Mouse (Mus musculus) cerebellum, adult 2 months (tissue): ENCODE data around the gene Mei4. TPM values are rescaled to one million over a fixed set of nuclear protein-coding genes. Genes with fewer than 3 reads are reported as not detected.

Source experiments
- DNase-seq, 2 experiments: peaks; one replicate each; pipeline ENCODE4 v3.0.0; 2021
- H3K27ac ChIP-seq: fragments of 200-500 bp; 2 replicates; pipeline ENCODE4 v1.5.1; 2012; ENCODE audit warnings: low read length, control low read depth, inconsistent platforms; ENCODE audit not compliant: insufficient read depth
- H3K27me3 ChIP-seq: fragments of 200-500 bp; 2 replicates; pipeline ENCODE4 v1.6.1; 2012; ENCODE audit warnings: inconsistent platforms, mild to moderate bottlenecking, low read length, moderate library complexity; ENCODE audit not compliant: control insufficient read depth, insufficient read depth
- H3K4me1 ChIP-seq: fragments of 200-500 bp; 2 replicates; pipeline ENCODE4 v1.6.1; 2011; ENCODE audit warnings: low read length; ENCODE audit not compliant: control insufficient read depth, insufficient read depth
- H3K4me3 ChIP-seq: fragments of 200-500 bp; replicated peaks from 2 replicates; pipeline ENCODE3; 2011; ENCODE audit warnings: mild to moderate bottlenecking, low read depth, low read length, control low read depth; ENCODE audit not compliant: insufficient read depth
- CTCF ChIP-seq: fragments of 200-500 bp; IDR thresholded peaks from 2 replicates; pipeline ENCODE4 v1.5.1; 2011; ENCODE audit warnings: low read depth, mild to moderate bottlenecking, control low read depth, low read length, moderate library complexity, borderline replicate concordance; ENCODE audit not compliant: insufficient read depth
- POLR2A ChIP-seq: fragments of 200-500 bp; IDR thresholded peaks from 2 replicates; pipeline ENCODE4 v1.6.1; 2011; ENCODE audit warnings: low read length, control low read depth, borderline replicate concordance; ENCODE audit not compliant: insufficient read depth
- WGBS: fragments of 180-500 bp; shearing (Covaris S2); methylation state at CpG from one replicate; pipeline ENCODE4 v1.1.7; 2018; 5-methylcytosine and 5-hydroxymethylcytosine counted together
- polyA plus RNA-seq: library from polyadenylated mRNA; depleted of rRNA; stranded (reverse); fragments of >200 nt; gene quantifications from 2 replicates; pipeline ENCODE4 v1.2.3, GENCODE M21; 2012; rRNA removed

Gene Mei4
- polyA plus RNA-seq, 1 experiment: 0.64 TPM

GRCm38 (mm10) chr9:82162415-82162814 is 298.9 kb downstream of the Mei4 start:
- DNase-seq: no peak
- Histone ChIP-seq H3K4me1 (no peaks in the 10 kb centered on the region), H3K27ac (no peak overlapping the region), H3K4me3 (no peak overlapping the region), H3K27me3 (no peaks in the 10 kb centered on the region)
- 76% methylated on average over 4 of the region's 4 CpGs for WGBS
- TF ChIP-seq POLR2A (no peak), CTCF (no peak)

GRCm38 (mm10) chr9:82217976-82218375 is 354.5 kb downstream of the Mei4 start:
- H3K4me1 ChIP-seq: no peaks in the 10 kb centered on the region
- no peak for DNase-seq
- TF ChIP-seq POLR2A (no peak), CTCF (no peak)
- H3K27ac ChIP-seq: no peak overlapping the region
- H3K27me3 ChIP-seq: no peaks in the 10 kb centered on the region
- WGBS: 18% methylated on average over 1 of the region's 1 CpGs
- H3K4me3 ChIP-seq: no peak overlapping the region

- Histone ChIP-seq H3K27me3 (no peaks in the 10 kb centered on the region), H3K4me1 (no peaks in the 10 kb centered on the region), H3K27ac (no peak overlapping the region), H3K4me3 (no peak overlapping the region)
- no peak for TF ChIP-seq CTCF
- no peak for TF ChIP-seq POLR2A
- DNase-seq: no peak
- 83% methylated on average over 7 of the region's 7 CpGs for WGBS
Measured at GRCm38 (mm10) chr9:82247695-82248445, 384.4 kb downstream of the Mei4 start.

Other genes with a start within 250 kb of the Mei4 start
- gene Htr1b, start 229.8 kb upstream of the Mei4 start, polyA plus RNA-seq: 11.5 and 12.1 TPM in 2 replicates